Mouse (Mus musculus): ENCODE results near the gene AB124611. TPM values are rescaled to one million over a fixed set of nuclear protein-coding genes. Genes with fewer than 3 reads are reported as not detected.

AB124611 gene
- polyA plus RNA-seq (2015; fragmentation: Nextera tagmentation; extraction: Ambion mirVana), result 2.9 and 3.2 TPM in 2 replicates

DNA sequence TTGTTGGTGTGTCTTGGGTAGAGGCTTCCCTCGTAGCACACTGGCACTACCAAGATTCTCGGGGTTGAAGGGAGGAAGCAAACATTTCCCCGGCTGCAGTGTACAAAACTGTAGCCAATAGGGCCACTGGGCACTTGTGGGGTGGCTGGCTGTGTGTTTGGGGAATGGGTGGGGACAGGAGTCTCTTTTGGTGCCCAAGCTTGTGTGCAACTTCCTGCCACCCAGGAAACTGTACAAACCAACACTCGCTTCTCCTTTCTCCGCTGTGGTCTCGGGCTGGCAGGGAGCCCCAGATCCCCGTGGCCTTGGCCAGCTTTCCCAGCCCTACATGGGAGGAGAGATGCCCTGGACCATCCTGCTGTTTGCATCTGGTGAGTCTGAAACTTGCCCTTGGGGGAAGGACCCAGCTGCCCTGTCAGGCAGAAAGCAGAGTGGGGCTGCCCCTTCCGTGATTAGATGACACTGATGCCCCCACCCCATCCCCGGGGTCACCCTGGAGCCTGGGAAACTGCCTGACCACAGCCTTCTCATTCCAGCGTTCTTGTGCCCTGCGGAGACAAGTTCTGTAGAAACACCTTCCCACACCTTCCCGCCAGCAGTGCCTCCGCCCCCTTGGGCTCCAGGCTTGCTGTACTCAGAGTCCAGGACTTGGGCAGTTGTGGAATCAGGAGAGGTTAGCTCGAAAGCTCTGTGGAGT, at the start of gene AB124611:
Gene AB124611 (plus strand): TSS at position 240 of the 697 bp plus-strand sequence.

DNA sequence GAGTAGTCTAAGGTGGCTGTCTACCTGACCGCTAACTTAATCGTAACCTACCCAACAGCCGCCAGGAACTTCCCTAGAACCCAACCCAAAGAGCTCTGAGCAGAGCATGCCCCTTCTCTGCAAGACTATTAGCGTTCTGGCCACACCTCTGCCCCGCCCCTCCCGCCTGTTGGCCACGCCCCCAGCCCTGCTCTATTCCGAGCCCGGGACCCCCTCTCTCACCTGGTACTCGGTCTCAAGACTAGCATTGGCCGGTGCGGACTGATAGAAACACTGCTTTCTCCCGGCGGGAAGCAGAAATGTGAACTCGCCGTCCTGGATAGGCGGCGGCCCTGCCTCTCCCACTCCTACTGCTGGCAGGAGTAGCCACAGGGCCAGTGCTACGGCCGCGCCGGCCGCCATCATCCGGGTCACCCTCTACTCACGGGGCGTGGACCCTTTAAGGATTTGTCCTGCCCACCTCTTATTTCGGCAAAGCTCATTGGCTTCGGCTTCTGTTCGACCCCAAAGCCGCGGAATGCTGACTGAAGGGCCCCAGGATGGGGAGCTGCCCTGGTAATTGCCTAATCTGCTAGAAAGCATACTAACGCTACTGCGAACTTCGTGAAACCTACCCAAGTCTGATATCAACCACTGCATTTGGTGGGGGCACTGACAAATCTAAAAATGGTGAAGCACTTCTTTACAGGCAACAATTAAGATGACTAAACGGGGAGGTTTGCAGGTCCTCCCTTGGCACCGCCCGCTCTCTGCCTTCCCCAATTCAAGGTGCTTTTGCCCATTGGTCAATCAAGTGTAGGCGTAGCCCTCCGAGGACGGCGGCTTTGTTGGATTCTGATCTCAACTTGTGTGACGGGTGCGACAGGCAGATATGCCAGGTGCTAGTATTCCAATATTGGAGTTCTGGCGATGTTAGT, 15.9 kb upstream of the AB124611 start, which contains the start of gene Tmed1:
Gene Tmed1 (minus strand): TSS at position 481 of the 917 bp plus-strand sequence.

DNA sequence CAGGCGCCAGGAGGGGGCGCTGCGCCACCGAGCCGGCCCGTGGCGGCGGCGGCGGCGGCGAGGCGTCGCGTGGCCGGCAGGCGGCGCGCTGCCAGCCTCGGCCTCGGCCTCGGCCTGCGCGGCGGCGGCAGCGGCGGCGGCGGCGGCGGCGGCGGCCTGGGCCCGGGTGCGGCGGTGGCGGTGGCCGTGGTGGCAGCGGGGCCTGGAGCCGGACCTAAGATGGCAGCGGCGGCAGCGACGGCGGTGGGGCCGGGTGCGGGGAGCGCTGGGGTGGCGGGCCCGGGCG, 20.8 kb downstream of the AB124611 start, which contains the start of gene Carm1:
Gene Carm1 (plus strand): TSS at position 106 of the 286 bp plus-strand sequence.

DNA sequence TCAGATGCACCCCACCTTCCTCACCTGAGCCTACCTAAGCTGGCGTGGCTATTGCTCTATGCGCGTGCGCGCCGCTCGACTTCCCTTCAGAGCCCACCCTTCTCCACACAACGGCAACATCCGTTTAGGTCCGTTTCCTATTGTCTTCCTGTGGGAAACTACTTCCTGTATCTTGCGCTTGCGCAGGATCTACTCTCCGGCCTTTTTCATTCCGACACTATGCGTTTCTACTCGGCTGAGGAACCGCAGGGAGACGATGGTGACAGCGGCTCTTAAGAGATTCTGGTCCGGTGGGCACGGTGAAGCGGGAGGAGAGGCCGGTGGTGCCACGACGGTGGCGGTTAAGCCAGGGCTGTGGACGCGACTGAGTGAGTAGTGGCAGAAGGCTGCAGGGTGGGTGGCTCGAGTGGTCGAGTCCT, 66.7 kb downstream of the AB124611 start, which contains the start of the genes Timm29 and Yipf2:
Gene Timm29 (plus strand): TSS at position 20 of the 419 bp plus-strand sequence.
Gene Yipf2 (minus strand): TSS at position 126 of the 419 bp plus-strand sequence.

Small RNAs within 50 kb of the gene (microRNA-seq; reads per million reads assigned to microRNA genes)
- 6.8 to 7.2 reads per million in 2 experiments for gene Mir199a-1

Other genes with a start within 250 kb of the AB124611 start
- gene Kri1, start 238.2 kb upstream of the AB124611 start, polyA plus RNA-seq (2015; fragmentation: Nextera tagmentation; extraction: Ambion mirVana), result 7.5 and 9.2 TPM in 2 replicates
- gene Cdkn2d, start 234.8 kb upstream of the AB124611 start, polyA plus RNA-seq (2015; fragmentation: Nextera tagmentation; extraction: Ambion mirVana), result 51.6 and 53.4 TPM in 2 replicates
- 0.83 TPM in 1 of 2 replicates, not detected in the other for gene Ap1m2, start 213.8 kb upstream of the AB124611 start, polyA plus RNA-seq (2015; fragmentation: Nextera tagmentation; extraction: Ambion mirVana)
- gene Slc44a2, start 205.5 kb upstream of the AB124611 start, polyA plus RNA-seq (2015; fragmentation: Nextera tagmentation; extraction: Ambion mirVana), result 94.4 and 107 TPM in 2 replicates
- 48.0 and 52.6 TPM in 2 replicates for gene Ilf3, start 158.3 kb upstream of the AB124611 start, polyA plus RNA-seq (2015; fragmentation: Nextera tagmentation; extraction: Ambion mirVana)
- gene Qtrt1, start 114.3 kb upstream of the AB124611 start, polyA plus RNA-seq (2015; fragmentation: Nextera tagmentation; extraction: Ambion mirVana), result 17.6 and 18.9 TPM in 2 replicates
- gene Dnm2, start 101.3 kb upstream of the AB124611 start, polyA plus RNA-seq (2015; fragmentation: Nextera tagmentation; extraction: Ambion mirVana), result 50.4 and 52.2 TPM in 2 replicates
- 79.0 and 80.6 TPM in 2 replicates for gene Tmed1, start 15.9 kb upstream of the AB124611 start, polyA plus RNA-seq (2015; fragmentation: Nextera tagmentation; extraction: Ambion mirVana)
- gene Carm1, start 20.7 kb downstream of the AB124611 start, polyA plus RNA-seq (2015; fragmentation: Nextera tagmentation; extraction: Ambion mirVana), result 15.5 and 20.1 TPM in 2 replicates
- 39.2 and 39.3 TPM in 2 replicates for gene Timm29, start 66.5 kb downstream of the AB124611 start, polyA plus RNA-seq (2015; fragmentation: Nextera tagmentation; extraction: Ambion mirVana)
- 9.8 and 10.2 TPM in 2 replicates for gene Yipf2, start 66.7 kb downstream of the AB124611 start, polyA plus RNA-seq (2015; fragmentation: Nextera tagmentation; extraction: Ambion mirVana)
- 20.4 and 22.7 TPM in 2 replicates for gene Smarca4, start 90.0 kb downstream of the AB124611 start, polyA plus RNA-seq (2015; fragmentation: Nextera tagmentation; extraction: Ambion mirVana)
- 6.8 and 11.5 TPM in 2 replicates for gene Ldlr, start 197.3 kb downstream of the AB124611 start, polyA plus RNA-seq (2015; fragmentation: Nextera tagmentation; extraction: Ambion mirVana)
- 16.6 and 19.0 TPM in 2 replicates for gene Spc24, start 234.1 kb downstream of the AB124611 start, polyA plus RNA-seq (2015; fragmentation: Nextera tagmentation; extraction: Ambion mirVana)

Data from skeletal muscle tissue, postnatal 0 days (tissue).